Mouse (Mus musculus) lung, postnatal 0 days (tissue): Measurements from ENCODE around the gene Cdh4. TPM values are rescaled to one million over a fixed set of nuclear protein-coding genes. Genes with fewer than 3 reads are reported as not detected.

Source experiments
- ATAC-seq: fragments of 200-750 bp; cut with Nextera tagmentation; 2 replicates; pipeline ENCODE4 v1.8.0; 2017; ENCODE audit warnings: moderate library complexity
- DNase-seq: peaks from one replicate; pipeline ENCODE4 v3.0.0-alpha.2; 2016; ENCODE audit warnings: low spot score
- H3K27ac ChIP-seq: fragments of 300-500 bp; sonication (generic); 2 replicates; pipeline ENCODE4 v1.5.1; 2014; ENCODE audit warnings: antibody characterized with exemption, mild to moderate bottlenecking, low read length, mixed read lengths
- H3K27me3 ChIP-seq: fragments of 300-500 bp; sonication (generic); replicated peaks from 2 replicates; pipeline ENCODE4 v1.6.1; 2014; ENCODE audit warnings: low read length, mixed read lengths; ENCODE audit not compliant: insufficient read depth
- H3K36me3 ChIP-seq: fragments of 300-500 bp; sonication (generic); 2 replicates; pipeline ENCODE4 v1.6.1; 2014; ENCODE audit warnings: low read length, mixed read lengths; ENCODE audit not compliant: insufficient read depth
- H3K4me1 ChIP-seq: fragments of 300-500 bp; sonication (generic); 2 replicates; pipeline ENCODE4 v1.6.1; 2014; ENCODE audit warnings: antibody characterized with exemption, low read depth, low read length, mixed read lengths; ENCODE audit not compliant: insufficient read depth
- H3K4me2 ChIP-seq: fragments of 300-500 bp; sonication (generic); replicated peaks from 2 replicates; pipeline ENCODE4 v1.6.1; 2014; ENCODE audit warnings: low read depth, mild to moderate bottlenecking, low read length, moderate library complexity, mixed read lengths
- H3K4me3 ChIP-seq: fragments of 300-500 bp; sonication (generic); 2 replicates; pipeline ENCODE4 v1.5.1; 2014; ENCODE audit warnings: low read depth, low read length
- H3K9ac ChIP-seq: fragments of 300-500 bp; sonication (generic); replicated peaks from 2 replicates; pipeline ENCODE4 v1.6.1; 2014; ENCODE audit warnings: low read depth, mild to moderate bottlenecking
- H3K9me3 ChIP-seq: fragments of 300-500 bp; sonication (generic); 2 replicates; pipeline ENCODE4 v1.6.1; 2016; ENCODE audit warnings: low read length, mixed read lengths
- CTCF ChIP-seq: IDR thresholded peaks from 2 replicates; pipeline ENCODE4 v1.5.1; 2016; ENCODE audit warnings: antibody characterized with exemption, mild to moderate bottlenecking
- EP300 ChIP-seq: IDR thresholded peaks from 2 replicates; pipeline ENCODE4 v1.6.1; 2016; ENCODE audit warnings: antibody characterized with exemption, mild to moderate bottlenecking, control low read depth
- WGBS: fragments of 180-500 bp; shearing (Covaris S2); extraction: QIAGEN DNeasy Blood & Tissue Kit; methylation state at CpG from one replicate; pipeline ENCODE4 v1.1.7; 2014; 5-methylcytosine and 5-hydroxymethylcytosine counted together
- polyA plus RNA-seq: library from polyadenylated mRNA; unstranded; fragments of >200 nt; fragmentation: Nextera tagmentation; extraction: Ambion mirVana; gene quantifications from 2 replicates; pipeline ENCODE4 v1.2.1, GENCODE M21; 2015

Cdh4 gene
- polyA plus RNA-seq, 1 experiment from 2014 or later = 3.4 TPM

DNA sequence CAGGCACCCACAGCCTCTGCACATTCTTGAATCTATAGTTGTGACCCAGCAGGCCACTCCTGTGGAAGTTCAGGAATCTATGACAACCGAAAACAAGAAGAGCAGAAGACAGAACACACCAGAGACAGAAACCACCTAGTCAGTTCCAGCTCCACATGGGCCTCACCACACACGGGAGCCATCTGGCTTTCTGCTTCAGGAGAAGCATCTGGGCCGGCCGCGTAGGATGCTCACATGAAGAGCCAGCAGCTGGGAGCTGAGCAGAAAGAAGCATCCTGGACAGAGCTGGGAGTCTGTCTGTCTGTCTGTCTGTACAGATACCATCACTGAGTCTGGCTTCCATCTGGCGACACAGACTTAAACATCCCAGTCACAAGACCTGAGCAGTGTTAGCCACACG is 76.9 kb downstream of the Cdh4 start:
- TF ChIP-seq EP300 (no peak), CTCF (no peak)
- Histone ChIP-seq H3K4me3 (no peak overlapping the region), H3K9ac (no peak overlapping the region), H3K27me3 (no peaks in the 10 kb centered on the region), H3K9me3 (no peaks in the 10 kb centered on the region), H3K4me2 (no peak overlapping the region), H3K36me3 (no peaks in the 10 kb centered on the region), H3K4me1 (no peaks in the 10 kb centered on the region), H3K27ac (no peak overlapping the region)
- ATAC-seq (no peak), DNase-seq (no peak)
- 89% methylated on average over 7 of the region's 7 CpGs for WGBS

DNA sequence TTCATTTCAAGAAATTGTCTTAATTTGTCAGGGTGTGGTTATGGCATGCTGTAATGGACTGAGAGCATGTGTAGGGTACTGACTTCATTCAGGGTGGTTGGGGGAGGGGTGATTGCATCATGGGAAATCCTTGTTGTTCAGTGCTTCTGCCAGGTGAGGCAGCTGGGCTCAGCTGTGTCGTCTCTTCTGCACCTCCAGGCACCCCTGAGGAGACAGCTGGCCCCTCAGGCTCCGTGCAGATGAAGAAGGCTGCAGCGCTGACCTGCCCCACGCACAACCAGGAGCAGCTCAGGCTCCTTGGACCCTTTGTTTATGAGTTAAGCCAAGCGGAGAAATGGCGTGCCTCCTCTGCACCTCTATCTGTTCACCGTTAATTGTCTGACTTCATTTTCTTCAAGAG is 77.7 kb downstream of the Cdh4 start:
- 48% methylated on average over 7 of the region's 7 CpGs for WGBS

DNA sequence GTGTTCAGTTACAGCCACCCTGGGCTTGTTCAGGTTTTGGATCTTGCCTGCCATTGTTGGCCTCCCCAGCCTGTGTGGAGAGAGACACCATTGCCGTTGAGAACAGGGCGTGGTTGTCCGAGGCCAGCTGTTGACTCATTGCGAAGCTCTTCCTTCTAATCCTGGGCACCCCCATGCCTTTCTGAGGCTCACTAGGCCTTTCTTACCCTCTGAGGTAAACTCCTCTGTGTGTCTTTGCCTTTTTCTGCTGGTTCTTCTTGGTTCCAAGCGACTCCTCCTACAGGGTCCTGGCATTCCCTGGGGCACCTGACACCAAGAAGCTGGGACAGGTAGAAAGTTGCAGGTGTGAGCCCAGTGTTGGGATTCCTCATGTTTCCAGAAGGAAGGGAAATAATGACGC is 78.7 kb downstream of the Cdh4 start:
- DNase-seq (no peak), ATAC-seq (no peak)
- 81% methylated on average over 6 of the region's 6 CpGs for WGBS
- Histone ChIP-seq H3K27ac (no peak overlapping the region), H3K36me3 (no peaks in the 10 kb centered on the region), H3K9me3 (no peaks in the 10 kb centered on the region), H3K27me3 (no peaks in the 10 kb centered on the region), H3K4me2 (no peak overlapping the region), H3K4me3 (no peak overlapping the region), H3K9ac (no peak overlapping the region), H3K4me1 (no peaks in the 10 kb centered on the region)
- TF ChIP-seq CTCF = no peak
- no peak for TF ChIP-seq EP300

More for the DNA sequence above, 77.7 kb downstream of the Cdh4 start:
- Histone ChIP-seq H3K9ac (no peak overlapping the region), H3K27ac (no peak overlapping the region), H3K4me1 (no peaks in the 10 kb centered on the region), H3K4me3 (no peak overlapping the region), H3K27me3 (no peaks in the 10 kb centered on the region), H3K36me3 (no peaks in the 10 kb centered on the region), H3K9me3 (no peaks in the 10 kb centered on the region), H3K4me2 (no peak overlapping the region)
- no peak for ATAC-seq
- no peak for TF ChIP-seq EP300
- no peak for TF ChIP-seq CTCF
- DNase-seq = no peak

DNA sequence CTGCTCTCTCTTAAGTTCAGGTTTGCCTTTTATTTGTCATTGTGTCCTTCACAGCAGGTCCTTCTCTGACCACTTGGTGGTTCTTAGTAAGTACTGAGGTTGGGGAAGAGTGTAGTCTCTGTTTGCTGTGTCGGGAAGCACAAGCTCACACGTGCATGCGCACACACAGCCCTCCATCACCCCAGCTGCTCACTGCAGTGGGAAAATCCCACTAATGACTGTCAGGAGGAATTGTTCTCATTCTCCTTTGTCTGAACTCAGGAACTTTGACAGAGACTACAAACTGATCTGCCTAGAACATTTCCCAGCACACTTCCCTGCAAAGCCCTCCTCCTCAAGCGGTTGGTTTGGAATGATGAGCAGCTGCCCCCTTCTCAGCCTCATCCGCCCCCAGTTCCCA is 79.2 kb downstream of the Cdh4 start:
- no peak overlapping the region for H3K4me3 ChIP-seq
- ATAC-seq (no peak), DNase-seq (no peak)
- 68% methylated on average over 5 of the region's 5 CpGs for WGBS
- H3K9ac ChIP-seq = no peak overlapping the region
- no peaks in the 10 kb centered on the region for H3K36me3 ChIP-seq
- no peaks in the 10 kb centered on the region for H3K9me3 ChIP-seq
- no peaks in the 10 kb centered on the region for H3K27me3 ChIP-seq
- no peak overlapping the region for H3K27ac ChIP-seq
- H3K4me1 ChIP-seq = no peaks in the 10 kb centered on the region
- H3K4me2 ChIP-seq = no peak overlapping the region
- TF ChIP-seq EP300 (no peak), CTCF (no peak)

DNA sequence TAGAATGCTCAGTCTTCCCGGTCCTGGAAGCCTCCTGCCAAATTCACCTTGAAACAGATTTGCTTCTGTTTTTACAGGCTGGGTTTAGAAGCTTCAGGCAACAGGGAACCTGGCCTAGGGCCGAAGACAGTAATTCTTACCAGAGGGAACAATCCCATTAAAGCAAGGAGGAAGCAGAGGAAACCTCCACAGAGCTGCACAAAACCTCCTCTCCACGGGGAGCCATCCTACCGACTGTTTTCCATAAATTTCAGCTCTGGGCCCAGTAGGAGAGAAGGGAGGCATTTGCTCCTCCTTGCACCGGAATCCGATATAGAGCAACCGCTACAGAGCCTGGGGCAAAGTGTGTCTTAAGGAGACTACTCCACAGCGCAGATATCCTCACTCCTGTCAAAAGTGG is 79.9 kb downstream of the Cdh4 start:
- no peak overlapping the region for H3K4me2 ChIP-seq
- no peak overlapping the region for H3K27ac ChIP-seq
- no peaks in the 10 kb centered on the region for H3K9me3 ChIP-seq
- no peak overlapping the region for H3K9ac ChIP-seq
- no peaks in the 10 kb centered on the region for H3K36me3 ChIP-seq
- H3K4me1 ChIP-seq = no peaks in the 10 kb centered on the region
- WGBS = 51% methylated on average over 8 of the region's 8 CpGs
- H3K4me3 ChIP-seq = no peak overlapping the region
- no peak for TF ChIP-seq EP300
- no peak for TF ChIP-seq CTCF
- no peaks in the 10 kb centered on the region for H3K27me3 ChIP-seq
- no peak for ATAC-seq
- no peak for DNase-seq

DNA sequence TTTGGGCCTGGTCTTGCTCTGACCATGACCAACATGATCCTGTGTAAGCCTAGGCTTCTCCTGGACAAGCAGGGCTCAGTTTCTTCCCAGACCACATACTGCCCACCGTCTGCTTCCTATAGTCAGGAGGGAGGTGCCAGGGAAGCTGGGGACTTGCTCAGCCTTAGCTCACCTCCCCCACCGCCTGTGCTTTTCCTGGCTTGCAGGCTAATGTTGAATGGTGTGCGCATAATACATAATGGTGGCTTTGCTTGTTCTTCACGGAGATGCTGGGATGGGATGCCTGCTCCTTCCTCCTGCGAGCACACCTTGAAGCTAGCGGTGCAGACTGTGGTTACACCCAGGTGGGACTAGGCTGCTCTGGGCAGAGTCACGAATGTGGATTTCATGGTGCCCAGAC is 84.7 kb downstream of the Cdh4 start:
- H3K9ac ChIP-seq = no peak overlapping the region
- DNase-seq = no peak
- H3K4me2 ChIP-seq = no peak overlapping the region
- TF ChIP-seq CTCF (no peak), EP300 (no peak)
- no peaks in the 10 kb centered on the region for H3K36me3 ChIP-seq
- H3K27ac ChIP-seq = no peak overlapping the region
- no peaks in the 10 kb centered on the region for H3K27me3 ChIP-seq
- no peak for ATAC-seq
- H3K4me3 ChIP-seq = no peak overlapping the region
- no peaks in the 10 kb centered on the region for H3K9me3 ChIP-seq
- H3K4me1 ChIP-seq = no peaks in the 10 kb centered on the region
- WGBS = 78% methylated on average over 7 of the region's 7 CpGs

DNA sequence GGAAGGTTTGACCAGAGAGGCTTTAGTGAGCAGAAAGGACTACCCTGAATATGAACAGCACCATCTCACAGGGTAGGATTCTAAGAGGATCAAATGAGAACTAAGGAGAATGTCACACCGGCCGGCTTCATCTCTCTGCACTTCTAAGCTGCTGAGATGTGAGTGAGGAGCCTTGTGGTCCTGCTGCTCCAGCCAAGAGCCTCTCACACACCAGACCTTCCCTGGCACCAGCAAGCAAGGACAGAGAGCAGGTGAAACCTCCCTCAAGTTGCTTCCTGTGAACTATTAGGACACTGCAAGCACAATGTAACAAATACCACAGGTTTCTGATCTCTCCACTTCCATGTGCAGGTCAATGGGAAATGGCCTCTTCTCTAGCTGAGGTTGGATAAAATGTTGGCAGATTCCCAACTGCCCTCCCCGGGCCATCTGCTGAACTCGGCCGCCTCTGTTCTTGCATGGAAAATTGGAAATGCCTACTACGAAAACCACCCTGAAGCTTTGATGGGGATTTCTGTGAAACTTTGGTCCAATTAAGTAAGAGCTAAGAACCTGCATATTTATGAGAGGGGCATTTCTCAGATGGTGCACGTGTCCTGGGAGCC is 88.3 kb downstream of the Cdh4 start:
- Histone ChIP-seq H3K4me1 (no peaks in the 10 kb centered on the region), H3K4me2 (no peak overlapping the region), H3K27me3 (no peaks in the 10 kb centered on the region), H3K27ac (no peak overlapping the region), H3K9ac (no peak overlapping the region), H3K9me3 (no peaks in the 10 kb centered on the region), H3K4me3 (no peak overlapping the region), H3K36me3 (no peaks in the 10 kb centered on the region)
- TF ChIP-seq CTCF = no peak
- no peak for TF ChIP-seq EP300
- ATAC-seq = no peak
- DNase-seq = no peak
- 69% methylated on average over 7 of the region's 7 CpGs for WGBS
